Mouse (Mus musculus) MEL (cell line): ENCODE data around the gene Vars. TPM values are rescaled to one million over a fixed set of nuclear protein-coding genes. Genes with fewer than 3 reads are reported as not detected.
A peak's percentile ranks its signal among the peaks of the same experiment; 100 is the strongest.

Experiments
- DNase-seq: peaks from one replicate; pipeline ENCODE4 v3.0.0; 2011; ENCODE audit warnings: low read depth, low spot score
- H3K27ac ChIP-seq: 2 replicates; pipeline ENCODE4 v1.5.1; 2012; ENCODE audit warnings: low read depth, mild to moderate bottlenecking, control low read depth, low read length, moderate library complexity; ENCODE audit not compliant: control insufficient read depth
- H3K27me3 ChIP-seq, 2 experiments: fragments of 150-350 bp in 1 of 2; sonication (generic) in 1 of 2; 2 replicates each; pipeline ENCODE4 v1.6.1; 2012; ENCODE audit warnings: low read length in 2 of 2, mild to moderate bottlenecking in 2 of 2, improper control_type of control experiment in 1 of 2, moderate library complexity in 1 of 2; ENCODE audit not compliant: insufficient read depth in 2 of 2, control insufficient read depth in 1 of 2
- H3K36me3 ChIP-seq, 2 experiments: 2 replicates each; pipeline ENCODE4 v1.6.1; 2012 to 2014; ENCODE audit warnings: low read length in 2 of 2, improper control_type of control experiment in 1 of 2, inconsistent platforms in 1 of 2, mild to moderate bottlenecking in 1 of 2; ENCODE audit not compliant: insufficient read depth in 2 of 2, control insufficient read depth in 1 of 2
- H3K4me1 ChIP-seq, 2 experiments: fragments of 150-350 bp in 1 of 2; sonication (generic) in 1 of 2; 2 replicates each; pipeline ENCODE4 v1.6.1; 2012; ENCODE audit warnings: low read length in 2 of 2, improper control_type of control experiment in 1 of 2, mild to moderate bottlenecking in 1 of 2; ENCODE audit not compliant: insufficient read depth in 2 of 2, control insufficient read depth in 1 of 2
- H3K4me3 ChIP-seq, 2 experiments: fragments of 150-350 bp in 1 of 2; sonication (generic) in 1 of 2; 2 replicates each; pipeline ENCODE4 v1.5.1; 2012; ENCODE audit warnings: low read depth in 2 of 2, low read length in 2 of 2, mild to moderate bottlenecking in 2 of 2, moderate library complexity in 2 of 2, control low read depth in 1 of 2, improper control_type of control experiment in 1 of 2; ENCODE audit not compliant: control insufficient read depth in 1 of 2, insufficient read depth in 1 of 2
- H3K79me2 ChIP-seq: 2 replicates; pipeline ENCODE4 v1.6.1; 2012; ENCODE audit warnings: mild to moderate bottlenecking, low read length, moderate library complexity; ENCODE audit not compliant: control insufficient read depth, poor library complexity, insufficient read depth
- H3K9ac ChIP-seq: 2 replicates; pipeline ENCODE4 v1.6.1; 2012; ENCODE audit warnings: low read depth, mild to moderate bottlenecking, control low read depth, low read length, moderate library complexity; ENCODE audit not compliant: control insufficient read depth, poor library complexity, severe bottlenecking
- H3K9me3 ChIP-seq: fragments of 150-350 bp; sonication (generic); replicated peaks from 2 replicates; pipeline ENCODE4 v1.6.1; 2012; ENCODE audit warnings: mild to moderate bottlenecking, low read length, improper control_type of control experiment, moderate library complexity; ENCODE audit not compliant: insufficient read depth
- BHLHE40 ChIP-seq: IDR thresholded peaks from 2 replicates; pipeline ENCODE4 v1.6.1; 2012; ENCODE audit warnings: low read depth, mild to moderate bottlenecking, inconsistent platforms, low read length, improper control_type of control experiment, borderline replicate concordance
- CHD1 ChIP-seq: IDR thresholded peaks from 2 replicates; pipeline ENCODE4 v1.6.1; 2012; ENCODE audit warnings: low read depth, mild to moderate bottlenecking, inconsistent platforms, low read length, improper control_type of control experiment
- CHD2 ChIP-seq: IDR thresholded peaks from 2 replicates; pipeline ENCODE4 v1.6.1; 2011; ENCODE audit warnings: low read length, improper control_type of control experiment
- CTCF ChIP-seq, 3 experiments: IDR thresholded peaks in 2 of 3; conservative IDR thresholded peaks in 1 of 3; 2 replicates each; pipeline ENCODE4 v1.5.1; 2011 to 2012; ENCODE audit warnings: low read length in 3 of 3, low read depth in 2 of 3, mild to moderate bottlenecking in 2 of 3, improper control_type of control experiment in 1 of 3, inconsistent platforms in 1 of 3, mixed read lengths in 1 of 3, moderate library complexity in 1 of 3; ENCODE audit not compliant: control insufficient read depth in 1 of 3, insufficient read depth in 1 of 3, poor library complexity in 1 of 3, severe bottlenecking in 1 of 3
- E2F4 ChIP-seq: IDR thresholded peaks from 2 replicates; pipeline ENCODE4 v1.6.1; 2011; ENCODE audit warnings: low read depth, low read length, improper control_type of control experiment, borderline replicate concordance
- ETS1 ChIP-seq: IDR thresholded peaks from 2 replicates; pipeline ENCODE4 v1.6.1; 2012; ENCODE audit warnings: low read depth, mild to moderate bottlenecking, inconsistent platforms, low read length, improper control_type of control experiment, moderate library complexity
- HCFC1 ChIP-seq: IDR thresholded peaks from 2 replicates; pipeline ENCODE4 v1.6.1; 2012; ENCODE audit warnings: low read depth, mild to moderate bottlenecking, inconsistent platforms, low read length, improper control_type of control experiment, moderate library complexity
- JUND ChIP-seq: IDR thresholded peaks from 2 replicates; pipeline ENCODE4 v1.6.1; 2011; ENCODE audit warnings: low read depth, mild to moderate bottlenecking, improper control_type of control experiment, low read length
- MXI1 ChIP-seq: IDR thresholded peaks from 2 replicates; pipeline ENCODE4 v1.6.1; 2011; ENCODE audit warnings: mild to moderate bottlenecking, low read depth, low read length, improper control_type of control experiment
- MYC ChIP-seq: IDR thresholded peaks from 2 replicates; pipeline ENCODE4 v1.6.1; 2011; ENCODE audit warnings: low read depth, mild to moderate bottlenecking, low read length, improper control_type of control experiment, moderate library complexity
- NELFE ChIP-seq: IDR thresholded peaks from 2 replicates; pipeline ENCODE4 v1.6.1; 2011; ENCODE audit warnings: low read depth, low read length, improper control_type of control experiment
- POLR2A ChIP-seq, 2 experiments: IDR thresholded peaks; 2 replicates each; pipeline ENCODE4 v1.6.1; 2011 to 2012; ENCODE audit warnings: low read length in 2 of 2, mild to moderate bottlenecking in 2 of 2, control low read depth in 1 of 2, improper control_type of control experiment in 1 of 2, low read depth in 1 of 2, moderate library complexity in 1 of 2; ENCODE audit not compliant: control insufficient read depth in 1 of 2, insufficient read depth in 1 of 2, poor library complexity in 1 of 2
- POLR2AphosphoS2 ChIP-seq: IDR thresholded peaks from 2 replicates; pipeline ENCODE4 v1.6.1; 2011; ENCODE audit warnings: low read length, improper control_type of control experiment
- POLR2AphosphoS5 ChIP-seq: IDR thresholded peaks from 2 replicates; pipeline ENCODE4 v1.6.1; 2012; ENCODE audit warnings: low read depth, borderline replicate concordance, mild to moderate bottlenecking, inconsistent platforms, low read length, moderate library complexity, mixed read lengths
- RCOR1 ChIP-seq: IDR thresholded peaks from 2 replicates; pipeline ENCODE4 v1.6.1; 2012; ENCODE audit warnings: low read depth, mild to moderate bottlenecking, inconsistent platforms, low read length, improper control_type of control experiment
- SIN3A ChIP-seq: IDR thresholded peaks from 2 replicates; pipeline ENCODE4 v1.6.1; 2012; ENCODE audit warnings: low read length, improper control_type of control experiment, inconsistent platforms
- SMC3 ChIP-seq: IDR thresholded peaks from 2 replicates; pipeline ENCODE4 v1.6.1; 2011; ENCODE audit warnings: low read depth, low read length, improper control_type of control experiment
- TBP ChIP-seq: IDR thresholded peaks from 2 replicates; pipeline ENCODE4 v1.8.0; 2011; ENCODE audit warnings: low read depth, low read length, improper control_type of control experiment
- UBTF ChIP-seq: IDR thresholded peaks from 2 replicates; pipeline ENCODE4 v1.6.1; 2012; ENCODE audit warnings: low read depth, mild to moderate bottlenecking, inconsistent platforms, low read length, improper control_type of control experiment, moderate library complexity, borderline replicate concordance; ENCODE audit not compliant: insufficient read depth
- USF1 ChIP-seq: IDR thresholded peaks from 2 replicates; pipeline ENCODE4 v1.6.1; 2014; ENCODE audit warnings: low read depth, mild to moderate bottlenecking, inconsistent platforms, low read length, improper control_type of control experiment, moderate library complexity
- ZKSCAN1 ChIP-seq: IDR thresholded peaks from 2 replicates; pipeline ENCODE4 v1.6.1; 2012; ENCODE audit warnings: low read depth, mild to moderate bottlenecking, inconsistent platforms, low read length, improper control_type of control experiment, moderate library complexity
- ZMIZ1 ChIP-seq: IDR thresholded peaks from 2 replicates; pipeline ENCODE4 v1.6.1; 2012; ENCODE audit warnings: low read depth, mild to moderate bottlenecking, inconsistent platforms, low read length, improper control_type of control experiment, moderate library complexity
- ZNF384 ChIP-seq: IDR thresholded peaks from 2 replicates; pipeline ENCODE4 v1.6.1; 2012; ENCODE audit warnings: low read depth, mild to moderate bottlenecking, inconsistent platforms, low read length, improper control_type of control experiment
- polyA plus RNA-seq, 2 experiments: library from polyadenylated mRNA; stranded (reverse) in 1 of 2; unstranded in 1 of 2; fragments of >175 nt in 1 of 2; fragments of >200 nt in 1 of 2; gene quantifications; 2 replicates each; pipeline versions ENCODE4 v1.2.1 to v1.2.4; 2012; ENCODE audit warnings: low replicate concordance in 2 of 2, low read depth in 1 of 2; ENCODE audit not compliant: insufficient read length in 2 of 2, insufficient read depth in 1 of 2, missing spikeins in 1 of 2
- total RNA-seq: library from RNA; depleted of rRNA; stranded (reverse); fragments of 300-350 nt; gene quantifications from 2 replicates; pipeline ENCODE4 v1.2.3, GENCODE M21; 2012

Vars gene
- total and polyA plus RNA-seq, 3 experiments: 149 to 251 TPM; not detected in 1

DNA sequence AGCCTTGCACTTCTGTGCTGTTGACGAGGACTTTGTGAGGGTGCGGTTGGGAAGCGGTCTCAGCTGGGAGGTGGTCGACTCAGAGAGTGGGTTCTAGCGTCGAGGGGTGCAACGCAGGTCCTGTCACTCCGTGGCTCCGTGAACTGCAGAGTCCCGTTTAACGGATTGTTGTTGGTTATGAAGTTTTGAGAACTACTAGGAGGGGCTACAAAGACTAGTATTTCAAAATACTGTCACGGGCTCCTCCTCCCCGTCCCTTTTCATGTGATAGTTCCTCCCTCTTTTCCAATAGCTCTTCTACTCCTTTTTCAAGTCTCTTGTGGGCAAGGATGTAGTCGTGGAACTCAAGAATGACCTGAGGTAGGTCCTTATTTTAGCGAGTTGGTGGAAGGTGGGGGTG is 18.5 kb upstream of the Vars start:
- H3K27me3 ChIP-seq: no peaks in the 10 kb centered on the region
- H3K9me3 ChIP-seq: no peaks in the 10 kb centered on the region
- peaks cover 30% of the 10 kb centered on the region for H3K79me2 ChIP-seq
- no peaks in the 10 kb centered on the region; a peak in 1 of 4 replicates for H3K4me1 ChIP-seq
- DNase-seq: peak; percentile 49
- H3K36me3 ChIP-seq: peaks cover 0 to 6% of the 10 kb centered on the region in 2 experiments; a peak in 2 of 4 replicates
- H3K27ac ChIP-seq: peak overlapping the region; percentile 94
- H3K9ac ChIP-seq: peak overlapping the region; percentile 99
- peak overlapping the region; percentile 88 to 89 for H3K4me3 ChIP-seq
- no peak for TF ChIP-seq MXI1
- TF ChIP-seq CTCF (IDR thresholded peaks at IDR 0.05 in 2 of 3, conservative IDR thresholded peaks at IDR 0.05 in 1 of 3; ENCODE audit: control insufficient read depth in 1 of 3, insufficient read depth in 1 of 3, low read depth in 2 of 3, low read length in 3 of 3, poor library complexity in 1 of 3, severe bottlenecking in 1 of 3): no peak
- no peak for TF ChIP-seq JUND
- peak; percentile 30; the same call in 1 of the 2 replicates for TF ChIP-seq TBP
- TF ChIP-seq CHD2: no peak
- TF ChIP-seq UBTF: no peak
- TF ChIP-seq POLR2AphosphoS5: no peak
- TF ChIP-seq MYC: no peak

DNA sequence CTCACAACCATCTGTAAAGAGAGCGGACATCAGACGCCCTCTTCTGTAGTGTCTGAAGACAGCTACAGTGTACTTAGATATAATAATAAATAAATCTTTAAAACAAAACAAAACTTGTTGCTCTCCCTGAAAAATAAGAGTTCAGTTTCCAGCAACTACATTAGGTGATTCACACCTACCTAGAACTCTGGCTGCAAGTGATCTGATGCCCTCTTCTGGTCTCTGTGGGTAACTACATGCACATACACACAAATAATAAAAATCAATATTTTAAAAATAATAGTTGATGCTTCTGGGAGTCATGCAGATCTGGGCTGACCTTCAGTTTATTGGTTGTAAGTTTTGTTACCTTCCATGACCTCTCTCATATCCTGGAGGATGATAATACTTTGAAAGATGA is 16.6 kb upstream of the Vars start:
- no peak overlapping the region for H3K4me3 ChIP-seq
- no peak overlapping the region for H3K27ac ChIP-seq
- H3K4me1 ChIP-seq: no peaks in the 10 kb centered on the region; a peak in 1 of 4 replicates
- peaks cover 30% of the 10 kb centered on the region for H3K79me2 ChIP-seq
- no peak overlapping the region for H3K9ac ChIP-seq
- H3K36me3 ChIP-seq: peaks cover 0 to 6% of the 10 kb centered on the region in 2 experiments; a peak in 3 of 4 replicates
- DNase-seq: peak; percentile 40
- no peaks in the 10 kb centered on the region for H3K9me3 ChIP-seq
- TF ChIP-seq ZMIZ1: no peak
- TF ChIP-seq NELFE: no peak
- peak; percentile 33; the same call in 1 of the 2 replicates for TF ChIP-seq SMC3
- TF ChIP-seq ZKSCAN1: no peak
- TF ChIP-seq USF1: no peak
- peak; percentile 11 to 39 (median 23); a peak in 3 of 6 replicates for TF ChIP-seq CTCF (IDR thresholded peaks at IDR 0.05 in 2 of 3, conservative IDR thresholded peaks at IDR 0.05 in 1 of 3; ENCODE audit: control insufficient read depth in 1 of 3, insufficient read depth in 1 of 3, low read depth in 2 of 3, low read length in 3 of 3, poor library complexity in 1 of 3, severe bottlenecking in 1 of 3)
- TF ChIP-seq, all 39 proteins: peak for 2
- H3K27me3 ChIP-seq: no peaks in the 10 kb centered on the region

DNA sequence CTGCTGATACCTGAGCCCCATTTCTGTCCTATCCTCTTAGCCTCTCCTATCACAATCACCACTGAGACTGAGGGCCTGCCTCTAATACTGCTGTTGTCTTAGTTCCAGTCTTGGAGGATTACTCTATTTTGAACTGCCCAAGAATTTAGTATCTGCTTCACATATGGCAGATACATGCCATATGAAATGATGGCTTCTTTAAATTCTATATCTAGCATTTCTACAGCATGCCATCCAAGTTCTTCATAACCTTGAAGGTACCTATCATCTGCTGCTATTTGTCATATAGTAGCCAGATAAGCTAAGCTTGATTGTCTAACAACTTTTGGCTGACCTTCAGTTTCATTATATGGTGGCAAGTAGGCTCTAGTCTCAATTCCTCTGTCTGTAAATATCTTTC is 6.0 kb upstream of the Vars start:
- Histone ChIP-seq H3K36me3 (no peaks in the 10 kb centered on the region; a peak in 2 of 4 replicates), H3K9me3 (no peaks in the 10 kb centered on the region), H3K4me3 (no peak overlapping the region), H3K79me2 (peaks cover 29% of the 10 kb centered on the region), H3K27ac (no peak overlapping the region)
- TF ChIP-seq POLR2A (IDR thresholded peaks at IDR 0.05; ENCODE audit: control insufficient read depth in 1 of 2, insufficient read depth in 1 of 2, low read depth in 1 of 2, low read length in 2 of 2, poor library complexity in 1 of 2) (peak in 1 of 2 experiments; percentile 65; a peak in 2 of 4 replicates), ETS1 (0 out of 2 replicates have a peak, but pooled peaks have one; percentile 26), SIN3A (0 out of 2 replicates have a peak, but pooled peaks have one; percentile 25), ZKSCAN1 (no peak), CHD1 (no peak), POLR2AphosphoS2 (peak; percentile 99), ZNF384 (no peak; the same call in 1 of the 2 replicates), CHD2 (peak; percentile 55; the same call in 1 of the 2 replicates), BHLHE40 (0 out of 2 replicates have a peak, but pooled peaks have one; percentile 20), HCFC1 (0 out of 2 replicates have a peak, but pooled peaks have one; percentile 33), ZMIZ1 (peak; percentile 69; the same call in 1 of the 2 replicates), RCOR1 (0 out of 2 replicates have a peak, but pooled peaks have one; percentile 46), E2F4 (no peak)
- TF ChIP-seq, all 39 proteins: peak for 9
- H3K4me1 ChIP-seq: no peaks in the 10 kb centered on the region
- peak; percentile 67 for DNase-seq
- H3K27me3 ChIP-seq: no peaks in the 10 kb centered on the region
- no peak overlapping the region for H3K9ac ChIP-seq
